Mouse (Mus musculus) MEL-GATA-1-ER (cell line): ENCODE measurements around the gene Gm5415.
"Not testable (repeated sequence)": the region's sequence is repeated elsewhere in the genome, so short reads cannot be mapped to it uniquely, and the experiment has no call there.

ENCODE experiments used
- DNase-seq: peaks from one replicate; pipeline ENCODE4 v3.0.0-alpha.2; 2012; ENCODE audit warnings: low read depth; ENCODE audit errors: extremely low read depth

Gm5415 gene

DNA sequence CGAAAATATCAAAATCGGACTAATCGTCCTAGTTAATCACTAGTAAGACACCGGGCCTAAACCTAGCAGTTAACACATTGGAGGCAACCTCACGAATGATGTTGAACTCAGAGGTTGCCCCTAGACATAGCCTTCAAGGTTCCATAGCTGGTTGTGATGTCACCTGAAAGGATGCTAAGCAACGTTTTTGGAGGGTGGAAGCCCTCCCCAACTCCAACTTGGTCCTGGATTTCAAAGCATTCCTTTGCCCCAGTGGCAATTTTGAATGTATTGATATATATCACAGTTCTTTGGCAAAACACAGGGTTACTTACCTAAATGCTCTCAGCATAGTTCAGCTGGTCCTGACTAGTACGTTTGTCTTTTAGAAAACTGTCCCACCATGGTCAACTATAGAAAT, at the start of gene Gm5415:
Gene Gm5415, minus strand, starts transcription at position 101 of the 400 bp plus-strand sequence.
- DNase-seq = not testable (repeated sequence)

DNA sequence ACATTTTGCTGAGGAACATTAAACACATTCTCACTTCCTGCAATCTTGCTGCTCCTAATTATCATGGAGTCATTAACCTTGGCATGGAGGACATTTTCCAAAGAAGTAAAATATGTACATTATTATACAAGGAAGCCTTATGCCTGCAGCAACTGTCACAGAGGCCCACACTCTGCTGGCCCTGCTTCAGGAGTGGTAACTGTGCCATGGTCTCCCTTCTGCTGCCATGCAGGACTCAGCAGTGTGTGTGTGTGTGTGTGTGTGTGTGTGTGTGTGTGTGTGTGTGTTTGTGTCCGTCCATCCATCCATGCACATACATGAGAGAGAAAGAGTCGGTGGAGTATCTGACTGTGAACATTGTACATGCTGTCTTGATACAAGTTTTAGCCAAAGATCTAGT, 21.8 kb upstream of the Gm5415 start:
- DNase-seq = no peak

DNA sequence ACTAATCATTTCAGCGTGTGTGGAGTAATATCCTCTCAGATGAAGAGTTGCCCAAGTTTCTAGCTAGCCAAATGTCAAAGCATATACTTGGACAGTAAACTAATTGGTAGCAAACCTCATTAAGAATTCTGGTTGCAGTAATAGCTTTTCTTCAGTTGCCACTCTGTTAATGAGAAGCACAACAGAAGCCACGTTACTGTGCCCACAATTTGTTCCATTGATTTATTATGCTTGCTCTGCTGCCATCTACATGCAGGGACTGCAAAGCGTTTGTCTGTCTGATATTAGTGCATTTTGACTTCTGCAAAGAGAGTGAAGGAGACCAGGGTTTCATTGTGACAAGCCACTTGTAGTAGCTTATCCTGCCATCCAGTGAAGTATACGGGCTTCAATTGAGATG, 6.8 kb upstream of the Gm5415 start:
- DNase-seq = no peak

DNA sequence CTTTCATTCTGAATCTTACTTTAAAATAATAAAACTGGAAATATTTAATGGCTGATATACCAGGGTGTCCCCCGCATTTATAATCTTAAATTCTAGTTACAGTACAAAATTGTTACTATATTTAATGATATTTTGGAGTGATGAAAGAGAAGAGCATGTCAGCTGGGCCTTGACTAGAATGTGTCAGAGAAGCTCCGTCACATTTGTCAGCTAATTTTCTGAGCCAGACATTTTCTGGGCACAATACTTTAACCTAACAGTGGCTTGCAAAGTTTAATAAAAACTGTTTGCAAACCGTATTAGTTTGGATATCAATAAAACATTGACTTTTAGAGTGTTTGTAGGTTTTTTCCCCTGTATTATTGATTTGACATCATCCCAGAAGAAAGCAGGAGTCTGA, 6.4 kb upstream of the Gm5415 start:
- no peak for DNase-seq

DNA sequence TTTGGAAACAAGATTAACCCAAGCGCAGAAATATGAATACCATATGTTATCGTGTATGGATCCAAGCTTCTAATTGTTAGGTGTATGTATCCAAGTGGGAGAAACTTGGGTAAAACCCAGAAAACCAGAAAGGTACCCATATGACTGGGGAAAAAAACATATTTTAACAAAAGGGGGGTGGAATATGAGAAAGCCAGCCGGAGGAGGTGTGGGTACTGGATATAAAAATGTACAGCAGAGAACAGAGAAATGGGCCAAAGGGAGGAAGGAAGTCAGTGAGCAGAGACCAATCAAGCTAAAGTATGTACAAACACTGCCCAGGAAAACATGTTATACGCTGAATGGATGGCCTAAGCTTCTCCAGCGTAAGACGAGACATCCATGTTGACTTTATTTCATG, 43.7 kb downstream of the Gm5415 start:
- no peak for DNase-seq
